Mouse (Mus musculus): ENCODE data around the gene Ripor2. TPM values are rescaled to one million over a fixed set of nuclear protein-coding genes. Genes with fewer than 3 reads are reported as not detected.

Ripor2 gene
- polyA plus RNA-seq, 1 experiment: 34.3 TPM

DNA sequence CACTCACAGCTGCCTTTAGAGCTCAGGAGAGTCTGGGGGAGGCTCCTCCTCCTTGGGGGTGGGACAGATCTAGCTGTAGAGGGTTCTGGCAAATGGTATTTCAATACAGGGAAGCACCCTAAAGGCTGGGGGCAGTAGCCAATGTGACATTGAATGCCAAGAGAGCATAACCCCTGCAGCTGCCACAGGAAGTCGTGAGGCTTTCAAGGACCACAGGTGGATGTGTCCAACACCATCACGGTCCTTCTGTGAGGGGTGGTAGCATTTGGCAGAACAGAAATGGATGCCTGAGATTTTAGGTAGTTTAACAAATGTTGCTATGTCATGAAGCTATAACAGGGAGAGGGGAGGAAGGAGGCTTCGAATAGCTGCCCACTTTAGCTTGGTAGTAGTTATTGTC, 63.2 kb downstream of the Ripor2 start:
- TF ChIP-seq CTCF (IDR thresholded peaks at IDR 0.05; ENCODE audit: borderline replicate concordance, control insufficient read depth, extremely low read depth, insufficient read depth, low read length, poor library complexity): no peak
- no peak for TF ChIP-seq POLR2A (IDR thresholded peaks at IDR 0.05; ENCODE audit: control insufficient read depth, extremely low read depth, insufficient read depth, low read length, poor library complexity)
- 30% methylated on average over 3 of the region's 3 CpGs for WGBS
- Histone ChIP-seq H3K36me3 (ENCODE audit: control insufficient read depth, insufficient read depth, low read length) (peaks cover 5% of the 10 kb centered on the region; the same call in 1 of the 2 replicates), H3K4me1 (replicated peaks; ENCODE audit: control insufficient read depth, insufficient read depth, low read length) (peaks cover 16% of the 10 kb centered on the region), H3K27me3 (ENCODE audit: control insufficient read depth, insufficient read depth, low read length) (no peaks in the 10 kb centered on the region), H3K27ac (ENCODE audit: control insufficient read depth, insufficient read depth, low read length) (no peak overlapping the region), H3K4me3 (ENCODE audit: control insufficient read depth, insufficient read depth, low read length) (no peak overlapping the region)
- no peak for DNase-seq

GRCm38 (mm10) chr13:24646324-24646723, 64.3 kb downstream of the Ripor2 start:
- Histone ChIP-seq H3K27me3 (ENCODE audit: control insufficient read depth, insufficient read depth, low read length) (no peaks in the 10 kb centered on the region), H3K4me3 (ENCODE audit: control insufficient read depth, insufficient read depth, low read length) (no peak overlapping the region), H3K27ac (ENCODE audit: control insufficient read depth, insufficient read depth, low read length) (no peak overlapping the region), H3K4me1 (replicated peaks; ENCODE audit: control insufficient read depth, insufficient read depth, low read length) (peaks cover 8% of the 10 kb centered on the region), H3K36me3 (ENCODE audit: control insufficient read depth, insufficient read depth, low read length) (peaks cover 5% of the 10 kb centered on the region; the same call in 1 of the 2 replicates)
- DNase-seq: no peak
- 86% methylated on average over 3 of the region's 3 CpGs for WGBS
- TF ChIP-seq POLR2A (IDR thresholded peaks at IDR 0.05; ENCODE audit: control insufficient read depth, extremely low read depth, insufficient read depth, low read length, poor library complexity) (no peak), CTCF (IDR thresholded peaks at IDR 0.05; ENCODE audit: borderline replicate concordance, control insufficient read depth, extremely low read depth, insufficient read depth, low read length, poor library complexity) (no peak)

GRCm38 (mm10) chr13:24647444-24647843, 65.5 kb downstream of the Ripor2 start:
- TF ChIP-seq POLR2A (IDR thresholded peaks at IDR 0.05; ENCODE audit: control insufficient read depth, extremely low read depth, insufficient read depth, low read length, poor library complexity) (no peak), CTCF (IDR thresholded peaks at IDR 0.05; ENCODE audit: borderline replicate concordance, control insufficient read depth, extremely low read depth, insufficient read depth, low read length, poor library complexity) (no peak)
- Histone ChIP-seq H3K36me3 (ENCODE audit: control insufficient read depth, insufficient read depth, low read length) (peaks cover 5% of the 10 kb centered on the region; the same call in 1 of the 2 replicates), H3K27me3 (ENCODE audit: control insufficient read depth, insufficient read depth, low read length) (no peaks in the 10 kb centered on the region), H3K4me1 (replicated peaks; ENCODE audit: control insufficient read depth, insufficient read depth, low read length) (no peaks in the 10 kb centered on the region; the same call in none of the 2 replicates), H3K4me3 (ENCODE audit: control insufficient read depth, insufficient read depth, low read length) (no peak overlapping the region), H3K27ac (ENCODE audit: control insufficient read depth, insufficient read depth, low read length) (no peak overlapping the region)
- no peak for DNase-seq
- WGBS: 96% methylated on average over 2 of the region's 2 CpGs

DNA sequence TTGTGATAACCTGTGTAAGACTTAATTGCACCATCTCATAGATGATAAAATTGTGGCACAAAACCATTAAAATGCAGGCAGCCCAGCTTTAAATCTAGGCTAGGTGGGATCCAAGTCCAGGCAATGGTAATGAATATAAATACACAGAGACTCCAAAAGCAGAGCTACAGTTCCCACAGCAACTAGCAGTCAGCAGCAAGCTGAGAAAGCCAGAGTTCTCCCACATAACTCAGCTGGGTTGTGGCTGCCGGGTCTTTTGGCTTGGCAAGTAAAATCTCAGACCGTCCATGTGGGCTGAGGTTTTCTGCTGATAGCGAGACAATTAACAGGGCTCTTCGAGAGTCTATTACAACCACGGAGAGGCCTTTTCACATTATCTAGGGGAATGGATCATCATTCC, 66.0 kb downstream of the Ripor2 start:
- H3K27me3 ChIP-seq (ENCODE audit: control insufficient read depth, insufficient read depth, low read length): no peaks in the 10 kb centered on the region
- H3K4me1 ChIP-seq (replicated peaks; ENCODE audit: control insufficient read depth, insufficient read depth, low read length): no peaks in the 10 kb centered on the region; the same call in none of the 2 replicates
- no peak overlapping the region for H3K4me3 ChIP-seq (ENCODE audit: control insufficient read depth, insufficient read depth, low read length)
- WGBS: 62% methylated on average over 5 of the region's 5 CpGs
- no peak for DNase-seq
- H3K36me3 ChIP-seq (ENCODE audit: control insufficient read depth, insufficient read depth, low read length): peaks cover 5% of the 10 kb centered on the region; the same call in 1 of the 2 replicates
- TF ChIP-seq CTCF (IDR thresholded peaks at IDR 0.05; ENCODE audit: borderline replicate concordance, control insufficient read depth, extremely low read depth, insufficient read depth, low read length, poor library complexity): no peak
- TF ChIP-seq POLR2A (IDR thresholded peaks at IDR 0.05; ENCODE audit: control insufficient read depth, extremely low read depth, insufficient read depth, low read length, poor library complexity): no peak
- no peak overlapping the region for H3K27ac ChIP-seq (ENCODE audit: control insufficient read depth, insufficient read depth, low read length)

GRCm38 (mm10) chr13:24648668-24649067, 66.7 kb downstream of the Ripor2 start:
- TF ChIP-seq POLR2A (IDR thresholded peaks at IDR 0.05; ENCODE audit: control insufficient read depth, extremely low read depth, insufficient read depth, low read length, poor library complexity) (no peak), CTCF (IDR thresholded peaks at IDR 0.05; ENCODE audit: borderline replicate concordance, control insufficient read depth, extremely low read depth, insufficient read depth, low read length, poor library complexity) (no peak)
- no peak for DNase-seq
- H3K27ac ChIP-seq (ENCODE audit: control insufficient read depth, insufficient read depth, low read length): no peak overlapping the region
- no peaks in the 10 kb centered on the region; the same call in 1 of the 2 replicates for H3K4me1 ChIP-seq (replicated peaks; ENCODE audit: control insufficient read depth, insufficient read depth, low read length)
- H3K36me3 ChIP-seq (ENCODE audit: control insufficient read depth, insufficient read depth, low read length): peaks cover 5% of the 10 kb centered on the region; the same call in 1 of the 2 replicates
- no peak overlapping the region for H3K4me3 ChIP-seq (ENCODE audit: control insufficient read depth, insufficient read depth, low read length)
- no peaks in the 10 kb centered on the region for H3K27me3 ChIP-seq (ENCODE audit: control insufficient read depth, insufficient read depth, low read length)
- WGBS: 95% methylated on average over 3 of the region's 3 CpGs

GRCm38 (mm10) chr13:24649099-24649498, 67.1 kb downstream of the Ripor2 start:
- no peaks in the 10 kb centered on the region; the same call in 1 of the 2 replicates for H3K4me1 ChIP-seq (replicated peaks; ENCODE audit: control insufficient read depth, insufficient read depth, low read length)
- no peak overlapping the region for H3K27ac ChIP-seq (ENCODE audit: control insufficient read depth, insufficient read depth, low read length)
- H3K36me3 ChIP-seq (ENCODE audit: control insufficient read depth, insufficient read depth, low read length): peaks cover 5% of the 10 kb centered on the region; the same call in 1 of the 2 replicates
- H3K27me3 ChIP-seq (ENCODE audit: control insufficient read depth, insufficient read depth, low read length): no peaks in the 10 kb centered on the region
- 90% methylated on average over 2 of the region's 2 CpGs for WGBS
- H3K4me3 ChIP-seq (ENCODE audit: control insufficient read depth, insufficient read depth, low read length): no peak overlapping the region
- TF ChIP-seq CTCF (IDR thresholded peaks at IDR 0.05; ENCODE audit: borderline replicate concordance, control insufficient read depth, extremely low read depth, insufficient read depth, low read length, poor library complexity): no peak
- TF ChIP-seq POLR2A (IDR thresholded peaks at IDR 0.05; ENCODE audit: control insufficient read depth, extremely low read depth, insufficient read depth, low read length, poor library complexity): no peak
- no peak for DNase-seq

DNA sequence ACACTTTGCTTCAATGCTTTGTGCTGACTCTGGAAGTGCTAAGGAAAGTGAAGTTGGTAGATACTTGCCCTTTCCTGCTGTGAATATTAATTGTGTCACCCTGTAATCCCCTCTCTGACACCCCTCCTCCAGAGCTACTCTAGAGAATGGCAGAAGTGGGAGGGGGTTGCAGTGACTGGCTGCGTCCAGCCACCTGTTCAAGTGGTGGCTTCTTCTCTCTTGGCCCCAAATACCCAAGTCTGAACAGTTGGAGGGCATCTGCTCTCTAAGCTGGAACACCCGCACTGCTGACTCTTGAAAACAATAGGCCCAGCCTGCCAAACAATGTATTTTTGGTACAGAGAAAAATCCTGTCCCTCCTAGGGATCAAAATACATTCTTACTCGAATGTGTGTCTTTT, 69.0 kb downstream of the Ripor2 start:
- peaks cover 5% of the 10 kb centered on the region; the same call in 1 of the 2 replicates for H3K36me3 ChIP-seq (ENCODE audit: control insufficient read depth, insufficient read depth, low read length)
- H3K27me3 ChIP-seq (ENCODE audit: control insufficient read depth, insufficient read depth, low read length): no peaks in the 10 kb centered on the region
- no peak overlapping the region for H3K4me3 ChIP-seq (ENCODE audit: control insufficient read depth, insufficient read depth, low read length)
- H3K27ac ChIP-seq (ENCODE audit: control insufficient read depth, insufficient read depth, low read length): no peak overlapping the region
- DNase-seq: no peak
- whole genome bisulfite sequencing: 77% methylated on average over 3 of the region's 3 CpGs
- H3K4me1 ChIP-seq (replicated peaks; ENCODE audit: control insufficient read depth, insufficient read depth, low read length): peaks cover 7% of the 10 kb centered on the region; the same call in 1 of the 2 replicates
- TF ChIP-seq CTCF (IDR thresholded peaks at IDR 0.05; ENCODE audit: borderline replicate concordance, control insufficient read depth, extremely low read depth, insufficient read depth, low read length, poor library complexity) (no peak), POLR2A (IDR thresholded peaks at IDR 0.05; ENCODE audit: control insufficient read depth, extremely low read depth, insufficient read depth, low read length, poor library complexity) (no peak)
